Mouse (Mus musculus) ES-E14 (cell line): ENCODE measurements at regions not wholly inside any gene's neighbourhood (a gene's known extent, or its start where the extent isn't known, plus 50 kb on each side); places are given as distances from the start of the nearest gene placed in this dataset.

Source experiments
- DNase-seq: peaks from one replicate; pipeline ENCODE4 v3.0.0-alpha.2; 2013; ENCODE audit warnings: low read depth, low spot score
- H3K27ac ChIP-seq: 2 replicates; pipeline ENCODE4 v1.5.1; 2012; ENCODE audit warnings: low read depth, mild to moderate bottlenecking, low read length, moderate library complexity, mixed read lengths; ENCODE audit not compliant: poor library complexity, insufficient read depth, severe bottlenecking
- H3K36me3 ChIP-seq: 2 replicates; pipeline ENCODE4 v1.6.1; 2012; ENCODE audit warnings: mild to moderate bottlenecking, low read length, moderate library complexity, mixed read lengths; ENCODE audit not compliant: control insufficient read depth, poor library complexity, insufficient read depth, severe bottlenecking
- H3K4me1 ChIP-seq, 2 experiments: fragments of 150-350 bp in 1 of 2; sonication (generic) in 1 of 2; 2 replicates each; pipeline ENCODE4 v1.6.1; 2012; ENCODE audit warnings: low read length in 2 of 2, mild to moderate bottlenecking in 1 of 2, mixed read lengths in 1 of 2; ENCODE audit not compliant: control insufficient read depth in 2 of 2, insufficient read depth in 2 of 2, poor library complexity in 1 of 2
- H3K4me3 ChIP-seq, 2 experiments: fragments of 150-350 bp in 1 of 2; sonication (generic) in 1 of 2; 2 replicates each; pipeline ENCODE4 v1.5.1; 2012; ENCODE audit warnings: low read length in 2 of 2, low read depth in 1 of 2, mild to moderate bottlenecking in 1 of 2, mixed read lengths in 1 of 2; ENCODE audit not compliant: insufficient read depth in 1 of 2, poor library complexity in 1 of 2, severe bottlenecking in 1 of 2
- H3K9ac ChIP-seq: 2 replicates; pipeline ENCODE4 v1.6.1; 2012; ENCODE audit warnings: low read depth, mild to moderate bottlenecking, low read length, mixed read lengths; ENCODE audit not compliant: poor library complexity, insufficient read depth, severe bottlenecking
- H3K9me3 ChIP-seq: fragments of 150-350 bp; sonication (generic); 2 replicates; pipeline ENCODE4 v1.6.1; 2012; ENCODE audit warnings: low read depth, mild to moderate bottlenecking, low read length; ENCODE audit not compliant: control insufficient read depth, insufficient read depth
- CHD2 ChIP-seq: IDR thresholded peaks from 2 replicates; pipeline ENCODE4 v1.6.1; 2014; ENCODE audit warnings: mild to moderate bottlenecking, low read depth, low read length, inconsistent platforms
- HCFC1 ChIP-seq: IDR thresholded peaks from 2 replicates; pipeline ENCODE4 v1.6.1; 2012; ENCODE audit warnings: low read length, inconsistent platforms, borderline replicate concordance; ENCODE audit not compliant: insufficient read depth
- MAFK ChIP-seq: IDR thresholded peaks from 2 replicates; pipeline ENCODE4 v1.6.1; 2014; ENCODE audit warnings: mild to moderate bottlenecking, low read depth, low read length, inconsistent platforms; ENCODE audit not compliant: insufficient read depth
- ZC3H11A ChIP-seq: IDR thresholded peaks from 2 replicates; pipeline ENCODE4 v1.6.1; 2012; ENCODE audit warnings: low read depth, mild to moderate bottlenecking, inconsistent platforms, low read length, borderline replicate concordance
- ZNF384 ChIP-seq: IDR thresholded peaks from 2 replicates; pipeline ENCODE4 v1.6.1; 2012; ENCODE audit warnings: low read depth, low read length, inconsistent platforms
- in situ Hi-C, 2 experiments: fragments of 600-800 bp; cut with MboI; formaldehyde crosslinking; loops; one replicate each; pipeline ENCODE4 v1.15.1; 2025; ENCODE audit warnings: low sequenced_read_pairs in 2 of 2, inconsistent platforms in 1 of 2; ENCODE audit not compliant: unreplicated experiment in 2 of 2

- H3K27ac ChIP-seq = no peak overlapping the region
- peaks cover 0 to 5% of the 10 kb centered on the region in 2 experiments; a peak in 1 of 4 replicates for H3K4me1 ChIP-seq
- no peak overlapping the region for H3K4me3 ChIP-seq
- no peak for DNase-seq
- TF ChIP-seq ZNF384 = no peak
- TF ChIP-seq MAFK = no peak
- no peak for TF ChIP-seq ZC3H11A
- no peak for TF ChIP-seq CHD2
- TF ChIP-seq HCFC1 = no peak
- in situ Hi-C loops = no loop called here
- no peaks in the 10 kb centered on the region for H3K9me3 ChIP-seq
- H3K9ac ChIP-seq = no peak overlapping the region
- H3K36me3 ChIP-seq = no peaks in the 10 kb centered on the region
These were observed 60.0 kb upstream of the Stx16 start for GRCm38 (mm10) chr2:174016068-174016467.

- no peak overlapping the region for H3K9ac ChIP-seq
- no peaks in the 10 kb centered on the region for H3K9me3 ChIP-seq
- TF ChIP-seq ZNF384 = no peak
- TF ChIP-seq MAFK = no peak
- no peak for TF ChIP-seq CHD2
- no peak for TF ChIP-seq ZC3H11A
- TF ChIP-seq HCFC1 = no peak
- peaks cover 0 to 5% of the 10 kb centered on the region in 2 experiments; a peak in 1 of 4 replicates for H3K4me1 ChIP-seq
- in situ Hi-C loops = no loop called here
- DNase-seq = no peak
- H3K4me3 ChIP-seq = no peak overlapping the region
- no peaks in the 10 kb centered on the region for H3K36me3 ChIP-seq
- H3K27ac ChIP-seq = no peak overlapping the region
These were observed 59.1 kb upstream of the Stx16 start for GRCm38 (mm10) chr2:174017042-174017441.

- Histone ChIP-seq H3K27ac (no peak overlapping the region), H3K36me3 (no peaks in the 10 kb centered on the region), H3K9me3 (no peaks in the 10 kb centered on the region), H3K4me3 (no peak overlapping the region), H3K4me1 (peaks cover 0 to 5% of the 10 kb centered on the region in 2 experiments; a peak in 1 of 4 replicates), H3K9ac (no peak overlapping the region)
- DNase-seq = no peak
- in situ Hi-C loops = no loop called here
- TF ChIP-seq CHD2 = no peak
- TF ChIP-seq HCFC1 = no peak
- no peak for TF ChIP-seq ZNF384
- TF ChIP-seq ZC3H11A = no peak
- no peak for TF ChIP-seq MAFK
These were observed 58.5 kb upstream of the Stx16 start for GRCm38 (mm10) chr2:174017596-174017995.

GRCm38 (mm10) chr2:174018002-174018401, 58.1 kb upstream of the Stx16 start:
- peaks cover 0 to 5% of the 10 kb centered on the region in 2 experiments; a peak in 1 of 4 replicates for H3K4me1 ChIP-seq
- no peak overlapping the region for H3K4me3 ChIP-seq
- no peak for DNase-seq
- in situ Hi-C loops = no loop called here
- no peaks in the 10 kb centered on the region for H3K36me3 ChIP-seq
- no peaks in the 10 kb centered on the region for H3K9me3 ChIP-seq
- no peak overlapping the region for H3K9ac ChIP-seq
- no peak for TF ChIP-seq HCFC1
- H3K27ac ChIP-seq = no peak overlapping the region

GRCm38 (mm10) chr2:174018986-174019385, 57.1 kb upstream of the Stx16 start:
- no peak for DNase-seq
- Histone ChIP-seq H3K36me3 (no peaks in the 10 kb centered on the region), H3K27ac (no peak overlapping the region), H3K4me1 (peaks cover 0 to 5% of the 10 kb centered on the region in 2 experiments; a peak in 1 of 4 replicates), H3K9ac (no peak overlapping the region), H3K4me3 (no peak overlapping the region), H3K9me3 (no peaks in the 10 kb centered on the region)
- in situ Hi-C loops = no loop called here
- TF ChIP-seq MAFK (no peak), ZC3H11A (no peak), ZNF384 (no peak), CHD2 (no peak), HCFC1 (no peak)
